Mouse (Mus musculus): ENCODE measurements around the gene Plcg2.

Plcg2 gene

GRCm38 (mm10) chr8:117485316-117485715 is 12.8 kb upstream of the Plcg2 start:
- DNase-seq (ENCODE audit: low read depth, low spot score) = no peak

- no peak for DNase-seq (ENCODE audit: low read depth, low spot score)
Measured at GRCm38 (mm10) chr8:117488246-117489005, 9.7 kb upstream of the Plcg2 start.

- DNase-seq (ENCODE audit: low read depth, low spot score) = no peak
Measured at GRCm38 (mm10) chr8:117493543-117493942, 4.5 kb upstream of the Plcg2 start.

GRCm38 (mm10) chr8:117494874-117495273 is 3.2 kb upstream of the Plcg2 start:
- DNase-seq (ENCODE audit: low read depth, low spot score) = no peak

GRCm38 (mm10) chr8:117498915-117499540 is 937 bp downstream of the Plcg2 start:
- DNase-seq (ENCODE audit: low read depth, low spot score) = no peak

- DNase-seq (ENCODE audit: low read depth, low spot score) = no peak
Measured at GRCm38 (mm10) chr8:117500232-117500823, 2.2 kb downstream of the Plcg2 start.

- no peak for DNase-seq (ENCODE audit: low read depth, low spot score)
Measured at GRCm38 (mm10) chr8:117501323-117501722, 3.2 kb downstream of the Plcg2 start.

GRCm38 (mm10) chr8:117503405-117504069 is 5.4 kb downstream of the Plcg2 start:
- DNase-seq (ENCODE audit: low read depth, low spot score) = no peak

GRCm38 (mm10) chr8:117507703-117508102 is 9.6 kb downstream of the Plcg2 start:
- DNase-seq (ENCODE audit: low read depth, low spot score) = no peak

GRCm38 (mm10) chr8:117516876-117517565 is 18.9 kb downstream of the Plcg2 start:
- no peak for DNase-seq (ENCODE audit: low read depth, low spot score)

GRCm38 (mm10) chr8:117517861-117518260 is 19.8 kb downstream of the Plcg2 start:
- no peak for DNase-seq (ENCODE audit: low read depth, low spot score)

GRCm38 (mm10) chr8:117518873-117519272 is 20.8 kb downstream of the Plcg2 start:
- no peak for DNase-seq (ENCODE audit: low read depth, low spot score)

GRCm38 (mm10) chr8:117526185-117526584 is 28.1 kb downstream of the Plcg2 start:
- DNase-seq (ENCODE audit: low read depth, low spot score) = no peak

GRCm38 (mm10) chr8:117527983-117528382 is 29.9 kb downstream of the Plcg2 start:
- no peak for DNase-seq (ENCODE audit: low read depth, low spot score)

- no peak for DNase-seq (ENCODE audit: low read depth, low spot score)
Measured at GRCm38 (mm10) chr8:117529177-117529576, 31.1 kb downstream of the Plcg2 start.

- no peak for DNase-seq (ENCODE audit: low read depth, low spot score)
Measured at GRCm38 (mm10) chr8:117532381-117532972, 34.4 kb downstream of the Plcg2 start.

- no peak for DNase-seq (ENCODE audit: low read depth, low spot score)
Measured at GRCm38 (mm10) chr8:117536862-117537261, 38.8 kb downstream of the Plcg2 start.

GRCm38 (mm10) chr8:117537751-117538150 is 39.7 kb downstream of the Plcg2 start:
- no peak for DNase-seq (ENCODE audit: low read depth, low spot score)

GRCm38 (mm10) chr8:117542951-117543350 is 44.9 kb downstream of the Plcg2 start:
- no peak for DNase-seq (ENCODE audit: low read depth, low spot score)

- DNase-seq (ENCODE audit: low read depth, low spot score) = no peak
Measured at GRCm38 (mm10) chr8:117543789-117544188, 45.7 kb downstream of the Plcg2 start.

- DNase-seq (ENCODE audit: low read depth, low spot score) = no peak
Measured at GRCm38 (mm10) chr8:117545043-117545442, 47.0 kb downstream of the Plcg2 start.

Measured in CD4-positive, CD25-positive, alpha-beta regulatory T cell, adult 2 months (primary cell).